Mouse (Mus musculus): ENCODE measurements at regions not wholly inside any gene's neighbourhood (a gene's known extent, or its start where the extent isn't known, plus 50 kb on each side); places are given as distances from the start of the nearest gene placed in this dataset.

DNA sequence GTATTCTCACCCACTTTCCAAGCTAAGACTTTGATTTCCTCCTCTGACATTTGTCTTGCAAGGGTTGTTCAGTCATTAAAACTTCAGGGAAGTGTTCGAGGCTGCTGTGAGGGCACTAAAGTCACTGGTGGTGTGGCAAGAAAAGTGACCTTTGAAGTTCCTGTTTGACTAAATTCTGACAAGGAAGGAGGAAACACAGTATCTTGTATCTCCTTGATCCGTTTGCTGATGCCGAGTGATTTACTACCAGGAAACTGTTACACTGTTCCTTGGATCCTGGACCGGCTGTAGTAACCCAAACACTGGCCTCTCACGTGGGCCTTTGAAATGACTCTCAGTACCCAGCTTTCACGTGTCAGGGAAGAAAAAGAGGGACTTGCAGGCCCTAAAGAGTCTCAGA lies 53.5 kb upstream of the Ralgapa2 start:
- DNase-seq, result no peak

DNA sequence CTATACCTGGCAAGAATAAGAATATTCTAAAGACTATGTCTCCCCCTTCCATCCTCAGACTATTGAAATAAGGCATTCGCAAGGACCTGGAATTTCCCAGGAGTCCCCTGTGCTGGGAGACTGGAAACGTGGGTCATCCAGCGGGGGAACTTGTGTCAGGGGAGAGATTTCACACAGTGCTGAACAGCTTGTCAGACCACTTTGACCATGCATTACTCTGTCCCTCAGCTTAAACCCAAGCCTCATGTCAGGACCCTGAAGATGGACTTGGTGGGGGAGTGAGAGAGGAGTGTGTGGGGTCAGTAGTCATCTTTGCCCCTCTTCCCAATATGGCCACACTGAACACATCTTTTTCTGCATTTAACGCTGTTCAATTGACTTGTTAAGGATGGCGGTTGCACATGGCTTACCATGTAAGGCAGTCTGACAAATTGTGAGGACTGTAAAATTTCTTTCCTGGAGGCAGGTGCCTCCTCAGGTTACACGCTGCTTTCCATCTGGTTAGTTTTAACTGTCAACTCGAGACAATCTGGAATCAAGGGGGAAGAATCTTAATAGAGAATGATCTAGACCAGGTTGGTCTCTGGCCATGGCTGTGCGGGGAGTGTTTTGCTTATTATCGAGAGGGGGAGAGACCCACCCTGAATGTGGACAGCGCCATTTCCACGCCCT lies 56.2 kb upstream of the Ralgapa2 start:
- DNase-seq, result no peak

DNA sequence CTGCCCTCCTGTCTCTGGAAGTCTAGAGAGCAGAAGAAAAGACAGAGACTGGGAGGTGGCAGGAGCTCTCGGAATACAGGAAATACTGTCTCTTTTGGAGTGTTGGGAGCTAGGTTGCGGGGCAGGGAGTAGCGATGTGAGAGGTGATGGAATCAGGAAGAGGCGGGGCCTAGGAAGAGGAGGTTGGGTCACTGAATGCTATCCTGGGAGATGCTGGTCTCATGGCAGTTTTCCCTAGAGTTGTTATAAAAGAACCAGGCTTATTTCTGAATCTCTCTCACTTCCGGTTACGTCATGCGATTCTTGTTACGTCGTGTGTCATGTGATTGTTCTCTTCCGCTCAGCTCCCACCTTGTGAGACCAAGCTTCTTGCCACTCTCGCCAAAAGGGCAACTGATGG lies 58.9 kb upstream of the Ralgapa2 start:
- no peak for DNase-seq

DNA sequence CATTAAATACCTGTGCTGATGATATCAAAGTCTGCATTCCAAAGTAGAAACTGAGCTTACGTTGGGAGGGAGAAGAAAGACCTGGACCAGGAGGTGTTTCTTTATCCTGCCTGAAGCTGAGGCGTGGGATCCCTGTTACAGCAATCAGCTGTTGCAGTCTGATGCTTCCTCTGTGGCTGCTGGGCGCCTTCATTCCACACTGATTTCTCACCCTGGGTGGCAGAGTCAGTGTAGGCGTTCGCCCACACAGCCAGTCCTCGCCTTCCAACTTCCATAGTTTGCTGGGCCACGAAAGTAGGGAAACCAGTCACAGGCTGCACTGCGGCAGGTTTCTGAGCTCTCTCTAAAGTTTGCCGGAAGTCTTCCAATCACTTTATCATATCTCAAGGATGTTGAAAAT lies 59.7 kb upstream of the Ralgapa2 start:
- no peak for DNase-seq

DNA sequence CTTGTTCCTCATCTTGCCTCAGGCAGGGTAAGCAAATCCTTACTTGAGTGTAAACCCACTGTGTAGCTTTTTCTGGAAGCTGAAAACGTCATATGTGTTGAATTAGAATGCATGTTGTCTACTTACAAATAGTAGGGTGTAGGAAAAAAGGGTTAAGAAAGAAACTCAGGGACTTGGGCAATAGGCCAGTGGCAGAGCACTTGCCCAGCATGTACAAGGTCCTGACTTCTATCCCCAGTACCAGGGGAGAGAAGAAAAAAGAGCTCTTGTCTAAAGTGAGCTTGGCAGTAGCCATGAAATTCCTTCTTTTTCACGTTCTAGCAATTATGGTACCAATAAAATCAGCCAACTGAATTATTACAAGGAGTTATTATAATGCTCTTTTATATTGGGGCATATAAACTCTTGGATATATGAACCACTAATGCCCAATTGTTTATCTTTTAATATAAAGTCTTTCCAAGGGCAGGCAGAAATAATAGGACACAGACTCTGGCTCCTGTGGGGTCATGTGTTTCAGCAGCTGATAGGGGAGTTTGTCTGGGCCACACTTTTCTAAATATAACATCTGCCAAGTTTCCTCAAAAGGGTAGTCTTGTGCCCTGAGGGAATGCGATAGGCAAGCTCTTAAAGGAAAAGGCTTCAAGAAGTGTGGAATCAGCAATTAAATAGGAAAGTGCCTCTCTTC lies 63.6 kb upstream of the Ralgapa2 start:
- DNase-seq, result no peak

DNA sequence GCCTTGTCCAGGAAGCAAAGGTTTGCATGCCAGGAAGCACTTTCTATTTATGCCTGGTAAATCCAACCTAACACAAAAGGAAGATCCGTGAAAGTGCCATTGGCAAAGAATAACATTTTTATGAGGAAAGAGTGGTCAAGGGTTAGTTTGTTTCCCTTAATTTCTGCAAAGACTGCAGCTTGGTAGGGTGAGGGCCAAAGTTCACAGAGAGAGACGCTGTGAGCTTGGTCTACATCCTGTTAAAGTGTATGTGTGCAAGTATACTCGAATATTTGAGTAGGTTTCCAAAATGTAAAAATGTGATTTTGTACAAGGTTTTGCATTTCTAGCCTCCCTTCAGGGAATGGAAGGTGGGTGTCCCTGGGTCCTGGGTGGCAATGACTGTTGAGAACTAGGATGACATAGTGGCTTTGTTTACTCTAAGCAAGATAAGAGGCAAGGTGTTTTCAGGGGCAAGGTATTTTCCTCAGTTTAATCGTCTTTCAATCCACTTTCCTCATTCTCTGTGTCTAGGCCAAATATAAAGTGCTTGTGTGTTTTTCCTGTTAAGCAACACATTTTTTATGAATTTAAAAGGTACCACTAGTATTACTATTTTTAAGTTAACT lies 64.3 kb upstream of the Ralgapa2 start:
- DNase-seq, result no peak

DNA sequence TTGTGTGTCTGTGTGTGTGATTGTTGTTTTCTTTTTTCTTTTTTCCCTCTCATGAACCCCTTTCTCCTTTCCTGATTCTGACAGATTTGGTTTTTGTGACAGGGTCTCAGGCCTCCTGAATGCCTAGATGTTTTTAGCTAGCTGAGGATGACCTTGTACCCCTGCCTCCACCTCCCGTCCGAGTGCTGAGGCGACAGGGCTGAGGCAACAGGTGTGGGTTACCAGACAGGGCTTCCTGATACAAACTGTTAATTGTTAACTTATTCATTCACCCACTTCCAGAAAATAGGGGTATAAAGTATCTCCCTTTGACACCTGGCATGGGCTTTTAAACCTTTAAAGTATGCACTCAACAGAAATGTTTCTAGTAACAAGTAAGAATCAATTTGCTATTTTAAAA lies 65.0 kb upstream of the Ralgapa2 start:
- DNase-seq, result no peak

DNA sequence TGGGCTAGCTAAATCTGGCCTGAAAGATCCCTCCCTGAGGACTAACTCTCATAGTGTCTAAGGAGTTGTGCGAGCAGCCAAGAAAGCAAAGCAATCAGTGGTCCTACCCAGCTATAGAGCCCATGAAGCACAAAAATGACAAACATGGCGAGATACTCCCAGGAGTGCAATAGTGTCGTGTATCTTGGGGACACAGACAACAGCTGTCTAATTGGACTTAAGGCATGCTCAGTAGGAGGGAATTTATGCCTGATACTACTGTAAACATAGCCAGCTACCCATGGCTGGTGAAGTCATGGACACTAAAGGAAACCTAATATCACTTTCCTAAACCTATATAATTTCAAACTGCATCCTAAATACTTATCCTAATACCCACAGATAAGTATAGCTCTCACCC lies 69.1 kb upstream of the Ralgapa2 start:
- DNase-seq, result no peak

DNA sequence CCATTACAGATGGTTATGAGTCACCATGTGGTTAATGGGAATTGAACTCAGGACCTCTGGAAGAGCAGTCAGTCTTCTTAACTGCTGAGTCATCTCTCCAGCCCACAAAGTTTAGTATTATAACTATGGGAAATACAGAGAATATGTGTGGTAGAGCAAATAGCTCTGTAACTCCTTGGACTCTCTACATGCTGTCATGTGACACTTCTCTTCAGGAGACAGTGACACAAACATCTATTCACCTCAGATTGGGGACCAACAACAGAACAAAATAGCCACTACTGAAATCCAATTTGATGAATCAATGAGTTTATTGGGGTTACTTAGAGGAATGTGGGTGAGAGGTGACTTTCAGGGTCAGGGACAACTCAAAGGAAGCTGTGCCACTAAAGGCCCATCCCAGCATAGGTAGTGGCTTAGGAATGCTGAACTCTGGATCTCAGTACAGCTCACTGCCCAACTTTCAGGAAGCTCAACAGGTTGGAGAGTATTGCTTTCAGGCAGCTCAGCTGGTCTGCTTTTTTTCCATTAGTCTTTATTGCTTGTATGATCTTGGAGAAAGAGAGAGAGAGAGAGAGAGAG lies 71.8 kb upstream of the Ralgapa2 start:
- no peak for DNase-seq

DNA sequence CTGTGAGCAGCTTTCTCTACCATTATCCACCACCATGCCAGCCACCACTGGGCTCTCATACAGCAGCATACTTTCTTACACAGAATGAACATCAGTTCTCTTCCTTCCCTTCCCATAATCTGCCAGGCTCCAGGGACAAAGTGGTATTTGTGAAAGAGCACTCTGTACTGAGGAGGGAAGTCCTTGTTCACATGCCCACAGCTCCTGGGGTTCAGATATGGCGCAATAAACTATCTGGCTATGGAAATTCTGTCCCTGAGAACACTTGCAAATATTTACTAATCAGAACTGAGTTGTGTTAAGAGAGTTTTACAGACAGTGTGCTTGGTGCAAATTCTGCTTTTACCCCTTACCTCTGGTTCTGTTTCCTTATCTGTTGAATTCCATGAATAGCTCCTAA lies 74.2 kb upstream of the Ralgapa2 start:
- DNase-seq, result no peak

DNA sequence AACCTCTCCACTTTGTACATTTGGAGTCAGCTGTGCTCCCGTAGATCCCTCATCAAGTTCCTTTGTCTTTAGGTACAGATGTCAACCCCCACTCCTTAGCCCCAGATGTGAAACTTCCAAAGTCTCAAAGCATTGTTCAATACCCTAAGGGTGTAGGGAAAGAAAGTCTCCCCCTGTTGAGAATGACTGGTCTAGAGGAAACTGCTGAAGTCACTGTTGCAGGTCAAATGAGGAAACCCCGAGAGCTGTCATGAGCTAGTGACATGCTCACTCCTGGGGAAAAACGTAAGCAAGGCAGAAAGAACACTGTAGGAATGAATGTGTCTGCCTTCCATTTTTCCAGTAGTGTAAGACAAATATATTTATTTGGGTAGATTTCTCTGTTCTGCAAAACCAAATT lies 74.8 kb upstream of the Ralgapa2 start:
- no peak for DNase-seq

DNA sequence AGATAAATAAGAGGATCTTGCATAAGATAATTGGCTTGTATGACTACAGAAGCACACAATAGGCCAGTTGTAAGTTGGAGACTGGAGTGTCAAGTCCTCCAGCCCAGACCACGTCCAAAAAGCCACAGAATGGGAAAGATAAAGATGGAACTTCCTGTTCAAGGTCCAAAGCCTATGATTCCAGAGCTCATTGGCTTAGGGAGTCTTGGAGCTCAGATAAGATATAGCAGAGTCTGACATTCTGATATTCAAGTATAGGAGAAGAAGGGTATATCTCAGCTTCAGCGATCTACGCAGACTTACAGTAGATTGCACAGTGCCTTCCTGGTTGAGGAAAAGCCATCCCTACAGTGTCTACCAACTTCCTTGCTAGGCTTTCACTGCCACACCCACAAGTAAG lies 77.7 kb upstream of the Ralgapa2 start:
- no peak for DNase-seq

DNA sequence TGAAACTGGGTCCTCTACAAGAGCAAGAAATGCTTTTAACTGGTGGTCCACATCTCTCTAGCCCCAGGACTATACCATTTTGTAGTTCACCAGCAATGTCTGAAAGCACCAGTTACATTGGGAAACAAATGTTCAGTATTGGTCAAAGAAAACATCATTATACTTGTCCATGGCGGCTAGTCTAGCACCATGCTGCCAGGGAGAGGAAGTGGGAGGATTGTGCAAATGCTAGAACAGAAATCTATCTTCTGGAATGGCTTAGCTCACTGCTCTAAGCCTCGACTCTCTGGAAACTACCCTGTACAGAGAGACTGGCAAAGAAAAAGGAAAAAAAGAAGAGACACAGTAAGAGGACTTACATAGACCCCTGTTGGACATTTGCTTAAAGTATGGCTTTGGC lies 81.1 kb upstream of the Ralgapa2 start:
- no peak for DNase-seq

DNA sequence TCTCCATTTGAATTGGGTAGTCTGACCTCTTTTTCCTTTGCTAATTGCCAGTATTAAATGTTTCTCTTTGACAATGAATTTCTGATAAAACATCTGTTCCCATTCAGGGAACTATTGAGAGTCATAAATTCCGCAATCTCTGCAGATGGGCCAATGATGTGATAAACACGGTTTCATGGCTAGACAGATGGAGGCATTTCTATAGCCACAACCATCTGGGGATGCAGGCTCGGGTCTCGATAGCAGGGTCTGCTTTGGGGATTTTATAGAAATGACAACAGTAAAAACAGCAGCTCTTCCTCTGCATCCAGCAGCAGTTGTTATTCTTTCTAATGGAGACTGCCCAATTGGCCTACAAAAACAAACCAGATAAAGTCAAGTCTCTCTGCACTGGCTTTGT lies 82.1 kb upstream of the Ralgapa2 start:
- DNase-seq, result no peak

DNA sequence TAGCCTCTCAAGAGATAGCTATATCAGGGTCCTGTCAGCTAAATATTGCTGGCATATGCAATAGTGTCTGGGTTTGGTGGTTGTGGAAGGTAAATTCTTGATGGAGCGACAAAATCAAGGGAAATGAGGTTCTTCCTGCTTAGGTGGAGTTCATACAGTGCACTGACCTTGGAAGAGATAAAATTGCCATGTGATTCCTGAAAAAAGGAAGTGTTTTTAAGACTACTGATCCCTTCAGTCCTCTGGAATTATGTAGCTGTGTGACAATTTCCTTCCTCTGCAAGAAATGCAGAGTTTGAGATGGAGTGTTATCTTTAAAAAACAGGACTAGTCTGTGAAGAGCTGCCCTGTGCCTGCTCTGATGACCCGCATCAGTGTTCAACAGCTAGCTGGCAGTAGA lies 83.5 kb upstream of the Ralgapa2 start:
- no peak for DNase-seq

DNA sequence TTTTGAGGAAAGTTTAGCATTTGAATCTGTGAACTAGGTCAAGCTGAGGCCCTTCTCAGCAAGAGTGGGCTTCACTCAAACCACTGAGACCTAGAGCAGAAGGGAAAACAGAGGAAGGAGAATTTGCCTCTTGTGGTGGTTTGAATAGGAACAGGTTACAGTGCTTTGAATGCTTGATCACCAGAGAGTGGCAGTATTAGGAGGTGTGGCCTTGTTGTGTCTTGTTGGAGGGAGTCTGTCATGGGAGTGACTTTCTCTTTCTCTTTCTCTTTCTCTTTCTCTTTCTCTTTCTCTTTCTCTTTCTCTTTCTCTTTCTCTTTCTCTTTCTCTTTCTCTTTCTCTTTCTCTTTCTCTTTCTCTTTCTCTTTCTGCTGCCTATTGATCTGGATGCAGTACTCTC lies 94.0 kb upstream of the Ralgapa2 start:
- no peak for DNase-seq

DNA sequence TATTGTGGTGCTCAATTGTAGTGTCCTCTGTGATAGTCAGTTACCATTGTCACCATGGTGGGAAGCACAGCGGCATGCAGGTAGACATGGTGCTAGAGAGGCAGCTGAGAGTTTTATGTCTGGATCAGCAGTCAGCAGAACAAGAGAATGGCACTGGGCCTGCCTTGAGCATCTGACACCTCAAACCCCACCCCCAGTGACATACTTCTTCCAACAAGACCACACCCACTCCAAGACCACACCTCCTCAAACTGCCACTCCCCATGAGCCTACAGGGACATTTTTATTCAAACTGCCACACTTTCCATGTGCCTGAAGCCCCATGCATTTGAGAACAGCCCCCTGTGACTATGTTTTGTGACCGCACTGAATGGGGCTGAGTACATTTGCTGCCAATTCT lies 98.8 kb upstream of the Ralgapa2 start:
- DNase-seq, result no peak

DNA sequence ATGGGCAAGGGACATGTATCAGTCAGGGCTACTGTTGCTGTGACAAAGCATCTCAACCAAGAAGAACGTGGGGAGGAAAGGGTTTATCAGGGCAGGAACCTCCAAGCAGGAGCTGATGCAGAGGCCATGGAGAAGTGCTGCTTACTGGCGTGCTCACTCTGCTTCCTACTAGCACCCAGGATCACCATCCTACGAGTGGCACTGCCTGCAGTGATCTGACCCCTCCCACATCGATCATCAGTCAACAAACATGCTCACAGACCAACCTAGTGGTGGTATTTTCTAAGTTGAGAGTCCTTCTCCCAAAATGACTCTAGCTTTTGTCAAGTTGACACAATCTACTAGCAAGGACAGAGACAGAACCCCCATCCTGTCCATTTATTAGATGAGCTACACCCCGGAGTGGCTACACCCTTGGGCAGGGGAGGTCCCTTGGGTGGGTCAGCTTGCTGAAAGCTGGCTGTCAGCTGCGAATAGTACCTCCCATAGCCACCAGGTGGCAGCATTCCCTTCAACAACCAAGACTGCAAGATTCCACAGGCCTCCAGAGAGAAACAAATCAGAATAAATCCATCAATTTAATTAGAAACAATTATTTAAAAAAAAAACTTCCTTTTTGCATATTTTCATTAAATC lies 99.9 kb upstream of the Ralgapa2 start:
- DNase-seq, result peak; percentile 35

DNA sequence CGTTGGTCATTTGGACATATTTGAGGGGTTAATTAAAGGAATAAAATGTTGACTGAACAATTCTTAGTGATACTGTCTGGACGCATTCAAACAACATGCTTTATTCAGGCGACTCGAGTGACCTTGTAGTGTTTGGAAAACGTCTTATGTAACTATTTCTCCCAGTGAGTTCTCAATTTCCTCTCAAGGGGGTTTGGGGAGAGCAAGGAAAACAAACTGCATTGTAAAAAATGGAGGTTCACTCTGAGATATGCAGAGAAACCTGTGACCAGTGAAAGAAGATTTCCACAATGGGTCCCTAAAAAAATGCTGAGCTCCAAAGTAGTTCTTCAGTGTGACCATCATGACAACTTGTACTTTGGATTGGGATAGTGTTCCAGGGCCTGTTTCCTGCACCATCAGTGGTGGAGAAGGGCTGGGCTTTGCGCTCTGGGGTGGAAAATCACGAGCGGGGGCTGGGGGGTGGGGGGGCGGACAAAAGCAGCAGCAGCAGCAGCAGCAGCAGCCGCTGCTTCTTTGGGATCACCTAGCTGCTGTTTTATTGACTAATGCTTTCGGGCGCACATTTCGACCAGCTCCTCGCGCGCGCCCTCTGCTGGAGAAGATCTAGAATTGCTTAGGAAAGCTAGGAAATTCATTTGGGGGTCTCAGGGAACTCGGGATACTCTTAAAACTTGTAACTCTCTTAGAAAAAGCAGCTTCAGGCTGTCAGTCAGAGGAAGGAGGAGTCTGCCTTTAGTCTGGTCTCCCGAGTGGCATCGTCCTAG lies 100.6 kb upstream of the Ralgapa2 start:
- peak; percentile 14 for DNase-seq

DNA sequence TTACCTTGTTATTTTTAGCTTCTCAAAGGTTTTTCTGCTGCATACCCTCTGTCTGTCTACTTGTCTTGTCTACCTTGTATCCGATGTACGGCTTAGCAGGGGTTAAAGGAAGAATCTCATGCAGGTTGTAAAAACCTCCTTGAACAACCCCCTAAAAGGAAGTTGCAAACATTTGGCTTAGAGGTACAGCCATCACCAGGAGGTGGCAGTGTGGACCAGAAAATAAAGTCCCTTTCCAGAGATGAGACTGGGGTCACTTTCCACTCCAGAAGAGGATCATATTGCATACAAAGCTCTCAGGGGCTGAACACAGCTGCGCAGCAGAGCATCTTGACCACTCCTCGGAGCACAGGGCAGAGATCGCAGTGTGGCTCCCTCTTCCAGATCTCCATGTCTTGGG lies 109.0 kb upstream of the Ralgapa2 start:
- DNase-seq, result peak; percentile 2

DNA sequence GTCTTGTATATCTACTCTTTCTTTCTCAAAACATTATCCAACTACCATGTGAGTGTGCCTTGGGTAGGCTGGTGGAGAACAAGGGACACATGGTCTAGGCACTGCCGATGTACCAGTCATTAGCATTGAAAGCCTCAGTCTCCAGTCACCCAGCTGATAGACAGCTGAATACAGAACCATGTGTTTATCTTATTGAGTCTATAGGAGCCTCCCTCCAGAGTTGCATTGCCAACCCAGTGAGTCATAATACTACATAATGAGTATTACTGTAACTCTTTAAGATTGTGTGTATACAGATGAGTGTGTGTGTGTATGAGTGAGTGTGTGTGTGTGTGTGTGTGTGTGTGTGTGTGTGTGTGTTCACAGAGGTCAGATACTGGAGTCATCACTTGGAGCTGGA lies 110.9 kb upstream of the Ralgapa2 start:
- DNase-seq, result no peak

DNA sequence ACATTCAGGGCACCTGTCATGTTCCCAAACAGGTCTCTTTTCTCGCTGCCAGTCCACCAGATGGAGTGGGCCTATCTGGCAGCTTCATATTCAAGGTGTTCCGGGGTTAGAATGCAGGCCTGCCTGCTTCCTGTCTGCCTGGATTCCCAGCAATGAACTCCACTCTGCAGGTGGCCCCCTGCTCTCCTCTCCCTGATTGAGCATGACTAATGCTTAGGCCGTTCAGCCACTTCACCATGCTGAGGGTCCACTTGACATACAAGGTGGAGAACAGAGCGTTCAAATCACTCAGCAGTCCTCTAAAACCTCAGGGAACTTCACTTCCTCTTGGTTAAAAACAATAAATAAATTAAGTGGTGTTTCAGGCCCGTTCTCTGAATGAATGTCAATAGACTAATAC lies 112.1 kb upstream of the Ralgapa2 start:
- no peak for DNase-seq

DNA sequence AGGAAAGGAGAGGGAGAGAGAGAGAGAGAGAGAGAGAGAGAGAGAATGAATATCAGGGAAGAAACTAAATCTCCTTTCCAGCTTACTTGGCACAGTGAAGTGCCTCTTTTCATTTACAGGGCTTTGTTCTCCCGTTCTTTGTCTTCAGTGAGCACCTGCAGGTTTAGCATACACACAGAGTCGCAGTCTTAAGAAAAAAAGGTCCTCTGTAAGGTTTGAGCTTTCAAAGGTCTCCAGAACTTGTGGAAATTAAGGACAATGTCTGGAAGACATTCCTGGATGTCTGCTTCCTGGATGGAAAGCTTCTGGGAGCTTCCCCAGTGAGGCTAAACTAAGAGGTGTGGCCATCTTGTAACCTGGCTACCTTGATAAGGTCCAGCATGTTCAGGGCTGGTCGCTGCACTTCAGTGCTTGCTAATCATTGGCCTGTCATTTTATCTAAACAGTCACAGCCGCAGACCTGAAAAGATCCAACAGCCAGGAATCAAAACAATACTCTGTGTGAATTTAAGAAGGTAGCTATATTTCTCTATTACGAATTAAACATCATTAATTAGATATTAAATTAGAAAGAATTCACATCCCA lies 113.1 kb upstream of the Ralgapa2 start:
- no peak for DNase-seq
